Mouse (Mus musculus): ENCODE data around the gene Mars. TPM values are rescaled to one million over a fixed set of nuclear protein-coding genes. Genes with fewer than 3 reads are reported as not detected.

The Mars gene
- total and polyA plus RNA-seq, 2 experiments from 2014 or later, result 48.9 to 64.6 TPM

- Histone ChIP-seq H3K27ac (ENCODE audit: low read depth) (no peak overlapping the region), H3K4me2 (ENCODE audit: low read depth, low read length) (no peak overlapping the region), H3K9ac (replicated peaks; ENCODE audit: low read depth, low read length) (no peak overlapping the region), H3K9me3 (replicated peaks; ENCODE audit: control insufficient read depth, low read length) (no peaks in the 10 kb centered on the region), H3K4me1 (ENCODE audit: control insufficient read depth, insufficient read depth) (peaks cover 22% of the 10 kb centered on the region), H3K36me3 (replicated peaks; ENCODE audit: control insufficient read depth, insufficient read depth, low read length) (peaks cover 56% of the 10 kb centered on the region), H3K27me3 (ENCODE audit: control insufficient read depth, insufficient read depth, low read length) (no peaks in the 10 kb centered on the region), H3K4me3 (ENCODE audit: low read depth, low read length) (no peak overlapping the region)
- ATAC-seq (ENCODE audit: insufficient read depth, low read depth), result no peak
- no peak for DNase-seq (ENCODE audit: low spot score)
- 67% methylated on average over 7 of the region's 7 CpGs for WGBS
- no peak for TF ChIP-seq CTCF (IDR thresholded peaks at IDR 0.05; ENCODE audit: low read depth)
- no peak for TF ChIP-seq EP300 (IDR thresholded peaks at IDR 0.05; ENCODE audit: low read depth)
Observed at GRCm38 (mm10) chr10:127286730-127287129, 24.9 kb downstream of the Mars start.

- no peaks in the 10 kb centered on the region for H3K27me3 ChIP-seq (ENCODE audit: control insufficient read depth, insufficient read depth, low read length)
- DNase-seq (ENCODE audit: low spot score), result no peak
- ATAC-seq (ENCODE audit: insufficient read depth, low read depth), result no peak
- H3K9me3 ChIP-seq (replicated peaks; ENCODE audit: control insufficient read depth, low read length), result no peaks in the 10 kb centered on the region
- no peak overlapping the region for H3K4me3 ChIP-seq (ENCODE audit: low read depth, low read length)
- H3K4me1 ChIP-seq (ENCODE audit: control insufficient read depth, insufficient read depth), result peaks cover 22% of the 10 kb centered on the region
- H3K9ac ChIP-seq (replicated peaks; ENCODE audit: low read depth, low read length), result no peak overlapping the region
- TF ChIP-seq EP300 (IDR thresholded peaks at IDR 0.05; ENCODE audit: low read depth) (no peak), CTCF (IDR thresholded peaks at IDR 0.05; ENCODE audit: low read depth) (no peak)
- H3K36me3 ChIP-seq (replicated peaks; ENCODE audit: control insufficient read depth, insufficient read depth, low read length), result peaks cover 61% of the 10 kb centered on the region
- WGBS, result 63% methylated on average over 7 of the region's 7 CpGs
- no peak overlapping the region for H3K4me2 ChIP-seq (ENCODE audit: low read depth, low read length)
- no peak overlapping the region for H3K27ac ChIP-seq (ENCODE audit: low read depth)
Observed at GRCm38 (mm10) chr10:127286194-127286593, 25.4 kb downstream of the Mars start.

- H3K4me1 ChIP-seq (ENCODE audit: control insufficient read depth, insufficient read depth), result peaks cover 22% of the 10 kb centered on the region
- no peak overlapping the region for H3K4me2 ChIP-seq (ENCODE audit: low read depth, low read length)
- H3K27ac ChIP-seq (ENCODE audit: low read depth), result no peak overlapping the region
- H3K36me3 ChIP-seq (replicated peaks; ENCODE audit: control insufficient read depth, insufficient read depth, low read length), result peaks cover 67% of the 10 kb centered on the region
- DNase-seq (ENCODE audit: low spot score) (no peak), ATAC-seq (ENCODE audit: insufficient read depth, low read depth) (no peak)
- no peaks in the 10 kb centered on the region for H3K9me3 ChIP-seq (replicated peaks; ENCODE audit: control insufficient read depth, low read length)
- H3K9ac ChIP-seq (replicated peaks; ENCODE audit: low read depth, low read length), result no peak overlapping the region
- H3K27me3 ChIP-seq (ENCODE audit: control insufficient read depth, insufficient read depth, low read length), result no peaks in the 10 kb centered on the region
- WGBS, result 84% methylated on average over 13 of the region's 13 CpGs
- no peak overlapping the region for H3K4me3 ChIP-seq (ENCODE audit: low read depth, low read length)
- no peak for TF ChIP-seq EP300 (IDR thresholded peaks at IDR 0.05; ENCODE audit: low read depth)
- TF ChIP-seq CTCF (IDR thresholded peaks at IDR 0.05; ENCODE audit: low read depth), result no peak
Observed at GRCm38 (mm10) chr10:127285644-127286043, 25.9 kb downstream of the Mars start.

- H3K27ac ChIP-seq (ENCODE audit: low read depth), result no peak overlapping the region
- H3K9ac ChIP-seq (replicated peaks; ENCODE audit: low read depth, low read length), result no peak overlapping the region
- H3K27me3 ChIP-seq (ENCODE audit: control insufficient read depth, insufficient read depth, low read length), result no peaks in the 10 kb centered on the region
- H3K36me3 ChIP-seq (replicated peaks; ENCODE audit: control insufficient read depth, insufficient read depth, low read length), result peaks cover 74% of the 10 kb centered on the region
- H3K4me3 ChIP-seq (ENCODE audit: low read depth, low read length), result no peak overlapping the region
- H3K4me2 ChIP-seq (ENCODE audit: low read depth, low read length), result no peak overlapping the region
- ATAC-seq (ENCODE audit: insufficient read depth, low read depth) (no peak), DNase-seq (ENCODE audit: low spot score) (no peak)
- peaks cover 20% of the 10 kb centered on the region for H3K4me1 ChIP-seq (ENCODE audit: control insufficient read depth, insufficient read depth)
- TF ChIP-seq CTCF (IDR thresholded peaks at IDR 0.05; ENCODE audit: low read depth) (no peak), EP300 (IDR thresholded peaks at IDR 0.05; ENCODE audit: low read depth) (no peak)
- WGBS, result 78% methylated on average over 11 of the region's 11 CpGs
- H3K9me3 ChIP-seq (replicated peaks; ENCODE audit: control insufficient read depth, low read length), result no peaks in the 10 kb centered on the region
Observed at GRCm38 (mm10) chr10:127284724-127285500, 26.7 kb downstream of the Mars start.

GRCm38 (mm10) chr10:127284105-127284622 is 27.4 kb downstream of the Mars start:
- 91% methylated on average over 7 of the region's 7 CpGs for WGBS
- no peak overlapping the region; the same call in 1 of the 2 replicates for H3K27ac ChIP-seq (ENCODE audit: low read depth)
- H3K9me3 ChIP-seq (replicated peaks; ENCODE audit: control insufficient read depth, low read length), result no peaks in the 10 kb centered on the region
- no peak overlapping the region for H3K4me2 ChIP-seq (ENCODE audit: low read depth, low read length)
- ATAC-seq (ENCODE audit: insufficient read depth, low read depth), result no peak
- H3K4me1 ChIP-seq (ENCODE audit: control insufficient read depth, insufficient read depth), result peaks cover 17% of the 10 kb centered on the region
- H3K36me3 ChIP-seq (replicated peaks; ENCODE audit: control insufficient read depth, insufficient read depth, low read length), result peaks cover 82% of the 10 kb centered on the region
- TF ChIP-seq EP300 (IDR thresholded peaks at IDR 0.05; ENCODE audit: low read depth) (no peak), CTCF (IDR thresholded peaks at IDR 0.05; ENCODE audit: low read depth) (no peak)
- no peaks in the 10 kb centered on the region for H3K27me3 ChIP-seq (ENCODE audit: control insufficient read depth, insufficient read depth, low read length)
- H3K4me3 ChIP-seq (ENCODE audit: low read depth, low read length), result no peak overlapping the region
- no peak for DNase-seq (ENCODE audit: low spot score)
- no peak overlapping the region for H3K9ac ChIP-seq (replicated peaks; ENCODE audit: low read depth, low read length)
